Mouse (Mus musculus) left cerebral cortex, adult 8-10 months (tissue): ENCODE data around the gene Serpinb6a. TPM values are rescaled to one million over a fixed set of nuclear protein-coding genes. Genes with fewer than 3 reads are reported as not detected.
"Not testable (repeated sequence)": the region's sequence is repeated elsewhere in the genome, so short reads cannot be mapped to it uniquely, and the experiment has no call there.

Experiments
- DNase-seq, 2 experiments: peaks; one replicate each; pipeline ENCODE4 v3.0.0; 2022; ENCODE audit warnings: low spot score in 2 of 2
- total RNA-seq, 4 experiments: library from RNA; stranded (reverse); gene quantifications; 2 replicates each; pipeline ENCODE4 v1.2.4; 2022

Serpinb6a gene
- total RNA-seq, 4 experiments from 2014 or later, result 36.0 to 44.5 (median 39.3) TPM

- peak; percentile 21 to 30 for DNase-seq
These were observed 7.4 kb downstream of the Serpinb6a start for GRCm38 (mm10) chr13:33995197-33995596.

GRCm38 (mm10) chr13:33989625-33990024, 13.0 kb downstream of the Serpinb6a start:
- no peak for DNase-seq

- DNase-seq, result no peak
These were observed 36.0 kb downstream of the Serpinb6a start for GRCm38 (mm10) chr13:33966574-33966973.

GRCm38 (mm10) chr13:33966025-33966412, 36.6 kb downstream of the Serpinb6a start:
- no peak for DNase-seq

GRCm38 (mm10) chr13:33965056-33966024, 37.3 kb downstream of the Serpinb6a start:
- no peak for DNase-seq

- peak; percentile 36 to 43 for DNase-seq
These were observed 38.2 kb downstream of the Serpinb6a start, which contains the start of gene Nqo2 for GRCm38 (mm10) chr13:33964206-33965046. Gene Nqo2 (plus strand): TSS chr13:33964687.

- DNase-seq, result no peak
These were observed 42.8 kb downstream of the Serpinb6a start for GRCm38 (mm10) chr13:33959771-33960170.

- no peak for DNase-seq
These were observed 45.8 kb downstream of the Serpinb6a start for GRCm38 (mm10) chr13:33956571-33957421.

- DNase-seq, result no peak
These were observed 49.6 kb downstream of the Serpinb6a start for GRCm38 (mm10) chr13:33952947-33953346.

GRCm38 (mm10) chr13:33952075-33952449, 50.5 kb downstream of the Serpinb6a start:
- DNase-seq, result no peak

GRCm38 (mm10) chr13:33951308-33952074, 51.1 kb downstream of the Serpinb6a start:
- DNase-seq, result no peak

GRCm38 (mm10) chr13:33942212-33942779, 60.3 kb downstream of the Serpinb6a start:
- no peak for DNase-seq

- DNase-seq, result no peak
These were observed 61.2 kb downstream of the Serpinb6a start for GRCm38 (mm10) chr13:33941288-33941808.

GRCm38 (mm10) chr13:33937587-33937986, 65.0 kb downstream of the Serpinb6a start:
- not testable (repeated sequence) for DNase-seq

GRCm38 (mm10) chr13:33937151-33937550, 65.4 kb downstream of the Serpinb6a start:
- DNase-seq, result no peak

- peak; percentile 37 to 63 for DNase-seq
These were observed 67.0 kb downstream of the Serpinb6a start for GRCm38 (mm10) chr13:33935465-33936181.

GRCm38 (mm10) chr13:33934743-33935142, 67.9 kb downstream of the Serpinb6a start:
- no peak for DNase-seq

GRCm38 (mm10) chr13:33930912-33931311, 71.7 kb downstream of the Serpinb6a start:
- DNase-seq, result no peak

GRCm38 (mm10) chr13:33930281-33930680, 72.3 kb downstream of the Serpinb6a start:
- DNase-seq, result no peak
